Mouse (Mus musculus): ENCODE data around the gene Zan.

The Zan gene

GRCm38 (mm10) chr5:137348482-137349383 lies 128.1 kb downstream of the Zan start:
- DNase-seq = no peak

GRCm38 (mm10) chr5:137347856-137348255 lies 129.0 kb downstream of the Zan start:
- no peak for DNase-seq

GRCm38 (mm10) chr5:137346983-137347382 lies 129.9 kb downstream of the Zan start:
- no peak for DNase-seq

GRCm38 (mm10) chr5:137346388-137346787 lies 130.5 kb downstream of the Zan start:
- DNase-seq = no peak

- DNase-seq = no peak
Measured at GRCm38 (mm10) chr5:137345821-137346220, 131.0 kb downstream of the Zan start.

GRCm38 (mm10) chr5:137343869-137344268 lies 133.0 kb downstream of the Zan start:
- DNase-seq = no peak

GRCm38 (mm10) chr5:137343412-137343811 lies 133.5 kb downstream of the Zan start:
- no peak for DNase-seq

- no peak for DNase-seq
Measured at GRCm38 (mm10) chr5:137342407-137343012, 134.4 kb downstream of the Zan start.

GRCm38 (mm10) chr5:137340222-137340621 lies 136.6 kb downstream of the Zan start:
- DNase-seq = no peak

- DNase-seq = peak; percentile 15
Measured at GRCm38 (mm10) chr5:137339290-137339979, 137.4 kb downstream of the Zan start.

GRCm38 (mm10) chr5:137338663-137339289 lies 138.1 kb downstream of the Zan start:
- DNase-seq = no peak

GRCm38 (mm10) chr5:137338256-137338655 lies 138.6 kb downstream of the Zan start:
- DNase-seq = peak; percentile 88

- DNase-seq = no peak
Measured at GRCm38 (mm10) chr5:137337190-137337589, 139.7 kb downstream of the Zan start.

- DNase-seq = no peak
Measured at GRCm38 (mm10) chr5:137335066-137335465, 141.8 kb downstream of the Zan start.

GRCm38 (mm10) chr5:137334317-137334716 lies 142.5 kb downstream of the Zan start:
- no peak for DNase-seq

- peak; percentile 97 for DNase-seq
Measured at GRCm38 (mm10) chr5:137333512-137334174, 143.2 kb downstream of the Zan start, which contains the start of gene Slc12a9. Slc12a9 (minus strand) TSS chr5:137333597.

- DNase-seq = no peak
Measured at GRCm38 (mm10) chr5:137332857-137333511, 143.9 kb downstream of the Zan start.

GRCm38 (mm10) chr5:137330910-137331309 lies 146.0 kb downstream of the Zan start:
- DNase-seq = no peak

Data from thymus, postnatal 14 days (tissue).